Mouse (Mus musculus) heart, adult 2 months (tissue): ENCODE data around the gene Ankrd34b.

Experiments
- CTCF ChIP-seq: fragments of 200-600 bp; IDR thresholded peaks from 2 replicates; pipeline ENCODE4 v1.8.1; 2022; ENCODE audit warnings: antibody characterized with exemption, mild to moderate bottlenecking, moderate library complexity
- EP300 ChIP-seq: fragments of 200-500 bp; IDR thresholded peaks from 2 replicates; pipeline ENCODE4 v1.6.1; 2011; ENCODE audit warnings: low read depth, low read length, control low read depth; ENCODE audit not compliant: insufficient read depth
- POLR2A ChIP-seq: fragments of 200-500 bp; IDR thresholded peaks from 2 replicates; pipeline ENCODE4 v1.6.1; 2011; ENCODE audit warnings: mild to moderate bottlenecking, low read depth, low read length, control low read depth; ENCODE audit not compliant: insufficient read depth

DNA sequence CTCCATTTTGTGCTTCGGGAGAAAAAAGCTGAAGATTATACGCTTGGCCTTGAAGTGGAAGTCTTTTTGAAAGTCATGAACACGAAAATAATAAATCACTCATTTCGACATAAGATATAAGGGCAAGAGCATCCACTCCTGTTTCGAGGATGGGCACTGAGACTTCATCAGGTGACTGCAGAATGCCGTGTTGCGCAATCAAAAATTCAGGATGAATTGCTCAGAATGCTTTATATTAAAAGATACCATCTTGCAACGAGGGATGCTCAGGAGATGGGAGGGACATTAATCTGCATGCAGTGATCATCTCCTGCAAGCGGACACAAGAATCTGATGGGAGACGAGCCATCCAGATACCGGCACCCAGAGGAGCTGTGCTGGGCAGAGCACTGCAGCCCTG is 6.1 kb upstream of the Ankrd34b start:
- no peak for TF ChIP-seq POLR2A
- no peak for TF ChIP-seq CTCF
- no peak for TF ChIP-seq EP300
